In the genomic region with DNA sequence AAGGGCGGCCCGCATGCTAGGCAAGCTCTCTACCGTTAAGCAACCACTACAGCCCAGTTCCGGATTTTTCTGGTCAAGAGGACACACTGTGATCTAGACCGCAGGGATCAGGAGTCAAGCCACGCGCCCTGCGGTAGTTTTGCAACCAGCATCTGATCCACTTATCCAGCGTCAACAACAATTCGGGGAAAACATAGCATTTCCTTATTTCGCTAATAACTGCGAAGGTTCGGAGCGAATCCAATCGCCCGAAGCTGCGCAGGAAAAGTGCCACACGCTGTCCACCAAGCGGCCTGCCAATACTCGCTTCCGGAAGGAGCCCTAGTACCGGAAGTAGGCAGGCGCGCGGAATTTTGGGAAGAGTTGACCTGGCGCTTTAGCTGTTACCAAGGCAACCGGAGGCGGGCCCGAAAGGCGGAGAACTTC, we compare ENCODE assay signal across 7 mouse cellular contexts. TPM values are rescaled to one million over a fixed set of nuclear protein-coding genes. Genes with fewer than 3 reads are reported as not detected.
DNase-seq lines count a peak whose midpoint lies in the region; ATAC-seq and TF ChIP-seq lines count a peak whose summit lies in the region.

No protein-coding gene starts in this region.

- peak; percentile 95 for DNase-seq in adrenal gland, postnatal 10 days
- peak; percentile 96 for DNase-seq in embryonic facial prominence, embryonic 10.5 days (ENCODE audit: low spot score)
- DNase-seq in gonadal fat pad, adult 2 months (ENCODE audit: low read depth) = peak; percentile 60
- DNase-seq in left cerebral cortex, postnatal 4 days = peak; percentile 95

- H3K4me1 ChIP-seq in embryonic facial prominence, embryonic 10.5 days = peaks cover 14% of the 10 kb centered on the region
- 0 out of 2 replicates have a peak, but pooled peaks cover 4% of the 10 kb centered on the region for H3K4me1 ChIP-seq in intestine, postnatal 0 days (replicated peaks; ENCODE audit: control insufficient read depth, insufficient read depth, low read length)
- peaks cover 6% of the 10 kb centered on the region; the same call in 1 of the 2 replicates for H3K4me1 ChIP-seq in midbrain, embryonic 12.5 days
- peaks cover 3% of the 10 kb centered on the region; the same call in 1 of the 2 replicates for H3K4me1 ChIP-seq in small intestine, adult 2 months (ENCODE audit: control insufficient read depth, insufficient read depth, insufficient read length, low read length)

- 1% methylated on average over 30 of the region's 30 CpGs for WGBS in embryonic facial prominence, embryonic 10.5 days
- under 1% methylated on average over 30 of the region's 30 CpGs for WGBS in intestine, postnatal 0 days
- WGBS in midbrain, embryonic 12.5 days = under 1% methylated on average over 30 of the region's 30 CpGs
- WGBS in small intestine, adult 2 months = under 1% methylated on average over 30 of the region's 30 CpGs

- intact Hi-C loops in left cerebral cortex, postnatal 4 days (cut with DNase I) = no loop called here

- H3K36me3 ChIP-seq in embryonic facial prominence, embryonic 10.5 days (replicated peaks) = no peaks in the 10 kb centered on the region
- no peaks in the 10 kb centered on the region for H3K36me3 ChIP-seq in intestine, postnatal 0 days (ENCODE audit: control insufficient read depth, insufficient read depth)
- H3K36me3 ChIP-seq in midbrain, embryonic 12.5 days = no peaks in the 10 kb centered on the region
- no peaks in the 10 kb centered on the region for H3K36me3 ChIP-seq in small intestine, adult 2 months (ENCODE audit: control insufficient read depth, insufficient read depth, low read length)

- TF ChIP-seq CTCF in intestine, postnatal 0 days (IDR thresholded peaks at IDR 0.05; ENCODE audit: low read depth) = peak; percentile 15; the same call in 1 of the 2 replicates
- TF ChIP-seq CTCF in small intestine, adult 2 months (IDR thresholded peaks at IDR 0.05; ENCODE audit: extremely low read depth, insufficient read length, insufficient replicate concordance, low read depth, low read length) = peak; percentile 3; the same call in 1 of the 2 replicates

- TF ChIP-seq POLR2A in small intestine, adult 2 months (IDR thresholded peaks at IDR 0.05; ENCODE audit: low read depth, low read length) = peak; percentile 87

- H3K9ac ChIP-seq in intestine, postnatal 0 days (ENCODE audit: low read depth, low read length) = peak overlapping the region; percentile 45
- H3K9ac ChIP-seq in midbrain, embryonic 12.5 days (replicated peaks) = peak overlapping the region; percentile 47; the same call in 1 of the 2 replicates

- H3K27me3 ChIP-seq in embryonic facial prominence, embryonic 10.5 days (replicated peaks; ENCODE audit: low read depth, poor library complexity, severe bottlenecking) = no peaks in the 10 kb centered on the region
- no peaks in the 10 kb centered on the region for H3K27me3 ChIP-seq in intestine, postnatal 0 days (replicated peaks; ENCODE audit: control insufficient read depth, insufficient read depth, low read length)
- no peaks in the 10 kb centered on the region; the same call in 1 of the 2 replicates for H3K27me3 ChIP-seq in midbrain, embryonic 12.5 days
- H3K27me3 ChIP-seq in small intestine, adult 2 months (ENCODE audit: control insufficient read depth, insufficient read depth, low read length) = no peaks in the 10 kb centered on the region

- H3K27ac ChIP-seq in embryonic facial prominence, embryonic 10.5 days (replicated peaks) = peak overlapping the region; percentile 88
- peak overlapping the region; percentile 75 for H3K27ac ChIP-seq in intestine, postnatal 0 days (ENCODE audit: low read depth, low read length)
- H3K27ac ChIP-seq in midbrain, embryonic 12.5 days (replicated peaks) = peak overlapping the region; percentile 77
- peak overlapping the region; percentile 69 for H3K27ac ChIP-seq in small intestine, adult 2 months (ENCODE audit: insufficient read depth, low read depth, low read length)

- peak overlapping the region; percentile 67 for H3K4me2 ChIP-seq in intestine, postnatal 0 days (replicated peaks; ENCODE audit: low read depth)
- H3K4me2 ChIP-seq in midbrain, embryonic 12.5 days (replicated peaks) = peak overlapping the region; percentile 57

- peak; percentile 72 for ATAC-seq in intestine, postnatal 0 days
- peak; percentile 82 for ATAC-seq in midbrain, embryonic 12.5 days (ENCODE audit: low FRiP score, low read depth)

- peak overlapping the region; percentile 63 for H3K4me3 ChIP-seq in embryonic facial prominence, embryonic 10.5 days
- peak overlapping the region; percentile 42 for H3K4me3 ChIP-seq in intestine, postnatal 0 days (ENCODE audit: low read depth, low read length)
- peak overlapping the region; percentile 43 for H3K4me3 ChIP-seq in midbrain, embryonic 12.5 days
- peak overlapping the region; percentile 65 for H3K4me3 ChIP-seq in small intestine, adult 2 months (ENCODE audit: low read depth, low read length)

- no peaks in the 10 kb centered on the region for H3K9me3 ChIP-seq in embryonic facial prominence, embryonic 10.5 days
- H3K9me3 ChIP-seq in intestine, postnatal 0 days (ENCODE audit: control insufficient read depth) = no peaks in the 10 kb centered on the region
- H3K9me3 ChIP-seq in midbrain, embryonic 12.5 days = no peaks in the 10 kb centered on the region

RNA-seq across cellular contexts. Expression of a gene that starts 4.5 kb away (rescaled TPM):
- 10 to 100 TPM in 1 of 2 experiments, 1 to 10 TPM in 1; 7.4 to 11.3 TPM for total RNA-seq in adrenal gland, postnatal 10 days (2021)
- 20.0 and 22.6 TPM in 2 replicates for polyA plus RNA-seq in embryonic facial prominence, embryonic 10.5 days (2016; fragmentation: Nextera tagmentation; extraction: Ambion mirVana)
- 8.1 and 8.8 TPM in 2 replicates for polyA plus RNA-seq in gonadal fat pad, adult 2 months (2012; rRNA removed)
- 7.7 and 8.0 TPM in 2 replicates for polyA plus RNA-seq in intestine, postnatal 0 days (2015; fragmentation: Nextera tagmentation; extraction: Ambion mirVana)
- total RNA-seq in left cerebral cortex, postnatal 4 days (2021) = 10 to 100 TPM in 1 of 2 experiments, 1 to 10 TPM in 1; 9.6 to 12.4 TPM
- 14.4 and 15.0 TPM in 2 replicates for polyA plus RNA-seq in midbrain, embryonic 12.5 days (2016; fragmentation: Nextera tagmentation; extraction: Ambion mirVana)
- polyA plus RNA-seq in small intestine, adult 2 months (2012; rRNA removed) = 3.6 and 6.3 TPM in 2 replicates

Comparison
In these comparisons a context has a peak if more than half of its experiments do, and no peak if none do; other contexts are left out.
1. Peak in every context shown above with its lines: DNase-seq, ATAC-seq, H3K4me3 ChIP-seq and H3K27ac ChIP-seq.